Mouse (Mus musculus) testis, adult 2 months (tissue): ENCODE measurements at regions not wholly inside any gene's neighbourhood (a gene's known extent, or its start where the extent isn't known, plus 50 kb on each side); places are given as distances from the start of the nearest gene placed in this dataset.

Source experiments
- H3K27ac ChIP-seq: fragments of 200-500 bp; 2 replicates; pipeline ENCODE4 v1.5.1; 2012; ENCODE audit warnings: low read depth, low read length; ENCODE audit not compliant: control insufficient read depth, insufficient read depth
- H3K27me3 ChIP-seq: fragments of 200-500 bp; 2 replicates; pipeline ENCODE4 v1.6.1; 2012; ENCODE audit warnings: mild to moderate bottlenecking, low read length, moderate library complexity; ENCODE audit not compliant: control insufficient read depth, insufficient read depth
- H3K36me3 ChIP-seq: fragments of 200-500 bp; 2 replicates; pipeline ENCODE4 v1.6.1; 2012; ENCODE audit warnings: mild to moderate bottlenecking, low read length; ENCODE audit not compliant: control insufficient read depth, insufficient read depth
- H3K4me1 ChIP-seq: fragments of 200-500 bp; 2 replicates; pipeline ENCODE4 v1.6.1; 2012; ENCODE audit warnings: low read length; ENCODE audit not compliant: control insufficient read depth, insufficient read depth
- H3K4me3 ChIP-seq: fragments of 200-500 bp; 2 replicates; pipeline ENCODE4 v1.5.1; 2012; ENCODE audit warnings: low read depth, mild to moderate bottlenecking, low read length, moderate library complexity, mixed read lengths; ENCODE audit not compliant: control insufficient read depth
- CTCF ChIP-seq: fragments of 200-500 bp; IDR thresholded peaks from 2 replicates; pipeline ENCODE4 v1.5.1; 2012; ENCODE audit warnings: low read depth, mild to moderate bottlenecking, inconsistent platforms, low read length, moderate library complexity; ENCODE audit not compliant: control insufficient read depth, insufficient read depth, insufficient replicate concordance
- POLR2A ChIP-seq: fragments of 200-500 bp; IDR thresholded peaks from 2 replicates; pipeline ENCODE4 v1.6.1; 2012; ENCODE audit warnings: low read depth, mild to moderate bottlenecking, inconsistent platforms, low read length, moderate library complexity; ENCODE audit not compliant: control insufficient read depth

GRCm38 (mm10) chr16:76104673-76105072 lies 82.6 kb upstream of the Samsn1 start:
- Histone ChIP-seq H3K27ac (no peak overlapping the region), H3K27me3 (no peaks in the 10 kb centered on the region), H3K4me3 (no peak overlapping the region), H3K36me3 (no peaks in the 10 kb centered on the region), H3K4me1 (no peaks in the 10 kb centered on the region)
- TF ChIP-seq POLR2A = no peak

DNA sequence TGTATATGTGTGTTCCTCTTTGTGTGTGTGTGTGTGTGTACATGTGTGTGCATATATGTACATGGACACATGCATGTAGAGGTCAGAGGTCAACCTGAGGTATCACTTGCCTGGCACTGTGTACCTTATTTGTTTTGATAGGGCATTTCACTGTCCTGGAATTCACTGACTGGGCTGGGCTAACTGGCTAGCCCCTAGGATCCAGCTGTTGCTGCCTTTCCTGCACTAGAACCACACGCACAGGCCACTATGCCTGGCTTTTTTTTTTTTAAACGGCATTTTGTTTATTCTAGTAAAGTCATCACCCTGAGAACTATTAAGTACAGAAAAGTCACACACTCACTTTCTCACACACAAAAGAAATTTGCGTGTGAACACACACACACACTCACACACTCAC lies 79.7 kb upstream of the Samsn1 start:
- H3K36me3 ChIP-seq = no peaks in the 10 kb centered on the region
- H3K27me3 ChIP-seq = no peaks in the 10 kb centered on the region
- no peaks in the 10 kb centered on the region for H3K4me1 ChIP-seq
- H3K27ac ChIP-seq = no peak overlapping the region
- no peak overlapping the region for H3K4me3 ChIP-seq
- TF ChIP-seq POLR2A (no peak), CTCF (no peak)

DNA sequence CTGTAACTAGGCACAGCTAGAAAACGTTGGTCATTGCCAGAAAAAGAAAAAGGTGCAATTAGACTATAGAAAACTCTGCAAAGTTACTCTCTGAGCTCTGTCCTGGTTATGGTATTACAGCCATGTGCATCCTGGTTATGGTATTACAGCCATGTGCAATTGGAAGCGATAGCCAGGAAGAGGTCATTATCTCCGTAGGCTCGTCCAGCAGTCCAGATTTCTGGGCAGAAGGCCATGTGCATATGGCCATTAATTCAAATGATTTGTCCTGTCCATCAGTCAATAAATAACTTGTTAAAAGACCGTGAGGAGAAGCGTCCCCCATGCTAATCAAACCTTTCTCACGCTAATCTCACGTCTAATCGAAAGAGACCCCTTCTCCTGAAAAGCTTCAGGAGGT lies 75.7 kb upstream of the Samsn1 start:
- Histone ChIP-seq H3K36me3 (no peaks in the 10 kb centered on the region), H3K4me3 (no peak overlapping the region), H3K27me3 (no peaks in the 10 kb centered on the region), H3K4me1 (no peaks in the 10 kb centered on the region), H3K27ac (no peak overlapping the region)
- TF ChIP-seq CTCF (no peak), POLR2A (no peak)

DNA sequence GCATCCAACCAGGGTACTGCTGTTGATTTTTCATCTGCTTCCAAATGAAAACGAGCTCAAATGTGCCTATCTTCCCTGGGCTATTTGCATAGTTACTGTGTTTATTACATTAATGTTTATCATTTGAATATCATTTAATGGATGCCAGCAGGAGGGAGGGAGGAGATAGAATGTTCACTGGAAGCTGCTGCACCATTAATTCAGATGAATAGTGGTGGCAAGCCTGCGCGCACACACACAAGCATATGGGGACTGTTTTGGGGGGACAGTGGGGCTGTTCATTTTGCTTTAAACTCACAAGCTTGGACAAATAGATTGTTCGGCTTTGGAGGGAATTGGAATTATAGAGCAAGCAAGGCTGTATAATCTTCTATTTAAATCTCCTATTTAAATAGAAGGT lies 74.3 kb upstream of the Samsn1 start:
- Histone ChIP-seq H3K36me3 (no peaks in the 10 kb centered on the region), H3K4me3 (no peak overlapping the region), H3K27ac (no peak overlapping the region), H3K27me3 (no peaks in the 10 kb centered on the region), H3K4me1 (no peaks in the 10 kb centered on the region)
- TF ChIP-seq POLR2A = no peak
- TF ChIP-seq CTCF = no peak

- TF ChIP-seq CTCF (no peak), POLR2A (no peak)
- Histone ChIP-seq H3K36me3 (no peaks in the 10 kb centered on the region), H3K27me3 (no peaks in the 10 kb centered on the region), H3K4me3 (no peak overlapping the region), H3K4me1 (no peaks in the 10 kb centered on the region), H3K27ac (no peak overlapping the region)
Observed at GRCm38 (mm10) chr16:76085363-76085762, 63.3 kb upstream of the Samsn1 start.

GRCm38 (mm10) chr16:76082465-76082864 lies 60.4 kb upstream of the Samsn1 start:
- Histone ChIP-seq H3K4me1 (no peaks in the 10 kb centered on the region), H3K4me3 (no peak overlapping the region), H3K27me3 (no peaks in the 10 kb centered on the region), H3K27ac (no peak overlapping the region), H3K36me3 (no peaks in the 10 kb centered on the region)
- no peak for TF ChIP-seq POLR2A
- TF ChIP-seq CTCF = no peak

DNA sequence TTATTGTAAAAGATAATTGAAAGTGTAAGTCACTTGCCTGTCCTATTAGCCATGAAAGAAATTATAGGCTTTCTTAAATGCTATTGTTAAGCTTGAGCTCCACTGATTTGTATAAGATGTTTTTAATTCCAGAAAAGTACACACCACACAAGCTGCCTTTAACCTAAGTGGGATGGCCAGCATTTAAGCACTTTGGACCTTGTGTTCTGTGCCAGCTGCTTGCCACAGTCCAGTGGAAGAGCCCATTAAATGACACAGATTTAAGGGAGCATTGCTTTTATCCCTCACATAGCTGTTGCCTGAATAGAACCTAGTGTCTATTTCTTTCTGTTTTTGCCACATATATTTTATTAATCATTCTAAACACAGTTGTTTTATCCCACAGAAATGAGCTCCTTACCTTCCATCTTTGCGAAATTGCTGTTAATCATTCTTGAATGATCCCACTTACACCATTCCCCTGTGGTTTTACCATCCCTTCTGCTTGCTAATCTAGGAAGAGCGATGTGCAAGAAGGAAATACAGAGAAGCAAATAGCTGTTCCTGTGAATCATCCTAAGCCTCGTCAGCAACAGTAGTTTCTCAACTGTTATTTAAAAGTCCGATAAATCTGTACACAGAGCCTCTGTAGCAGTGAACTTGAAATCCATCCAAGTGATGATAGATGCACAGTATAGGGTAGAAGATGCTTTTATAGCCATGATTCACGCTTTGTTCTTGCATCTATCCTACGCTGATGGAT lies 57.9 kb upstream of the Samsn1 start:
- H3K27ac ChIP-seq = no peak overlapping the region
- no peak for TF ChIP-seq POLR2A
- TF ChIP-seq CTCF = no peak
- H3K4me3 ChIP-seq = no peak overlapping the region
- H3K36me3 ChIP-seq = no peaks in the 10 kb centered on the region
- no peaks in the 10 kb centered on the region for H3K27me3 ChIP-seq
- H3K4me1 ChIP-seq = no peaks in the 10 kb centered on the region

- Histone ChIP-seq H3K27me3 (no peaks in the 10 kb centered on the region), H3K36me3 (no peaks in the 10 kb centered on the region), H3K27ac (no peak overlapping the region), H3K4me1 (no peaks in the 10 kb centered on the region), H3K4me3 (no peak overlapping the region)
- TF ChIP-seq CTCF = no peak
- TF ChIP-seq POLR2A = no peak
Observed at GRCm38 (mm10) chr16:76078219-76078618, 56.1 kb upstream of the Samsn1 start.
